Mouse (Mus musculus): ENCODE measurements around the gene Hmga2. TPM values are rescaled to one million over a fixed set of nuclear protein-coding genes. Genes with fewer than 3 reads are reported as not detected.

Gene Hmga2
- polyA plus RNA-seq (2015; fragmentation: Nextera tagmentation; extraction: Ambion mirVana), result 88.7 and 108 TPM in 2 replicates

GRCm38 (mm10) chr10:120475601-120476515, at the start of gene Hmga2:
Gene Hmga2 (minus strand): TSS chr10:120476469.
- H3K36me3 ChIP-seq, result 0 out of 2 replicates have a peak, but pooled peaks cover under 1% of the 10 kb centered on the region
- no peaks in the 10 kb centered on the region for H3K9me3 ChIP-seq
- WGBS, result 0% methylated on average over 92 of the region's 99 CpGs
- H3K4me1 ChIP-seq, result peaks cover 24% of the 10 kb centered on the region
- peak within 1 kb of the TSS; percentile 90 for H3K4me2 ChIP-seq (replicated peaks)
- no peaks in the 10 kb centered on the region for H3K27me3 ChIP-seq
- ATAC-seq (ENCODE audit: low FRiP score, low read depth), result peak; percentile 44
- peak within 1 kb of the TSS; percentile 97 for H3K27ac ChIP-seq
- H3K4me3 ChIP-seq, result peak within 1 kb of the TSS; percentile 94
- peak within 1 kb of the TSS; percentile 100 for H3K9ac ChIP-seq

- H3K27ac ChIP-seq, result no peak overlapping the region
- 79% methylated on average over 2 of the region's 2 CpGs for WGBS
- no peak overlapping the region for H3K4me3 ChIP-seq
- H3K9ac ChIP-seq, result no peak overlapping the region
- ATAC-seq (ENCODE audit: low FRiP score, low read depth), result no peak
- peaks cover 7% of the 10 kb centered on the region; the same call in 1 of the 2 replicates for H3K9me3 ChIP-seq
- H3K36me3 ChIP-seq, result no peaks in the 10 kb centered on the region
- H3K4me2 ChIP-seq (replicated peaks), result no peak overlapping the region
- peaks cover 13% of the 10 kb centered on the region; the same call in 1 of the 2 replicates for H3K4me1 ChIP-seq
- no peaks in the 10 kb centered on the region for H3K27me3 ChIP-seq
Measured at GRCm38 (mm10) chr10:120522959-120523358, 46.7 kb upstream of the Hmga2 start.

GRCm38 (mm10) chr10:120521912-120522575, 45.8 kb upstream of the Hmga2 start:
- no peak overlapping the region for H3K4me2 ChIP-seq (replicated peaks)

GRCm38 (mm10) chr10:120516311-120516710, 40.0 kb upstream of the Hmga2 start:
- Histone ChIP-seq H3K36me3 (no peaks in the 10 kb centered on the region), H3K4me2 (replicated peaks) (no peak overlapping the region), H3K9ac (no peak overlapping the region), H3K4me3 (no peak overlapping the region), H3K9me3 (peaks cover 7% of the 10 kb centered on the region; the same call in 1 of the 2 replicates), H3K27me3 (no peaks in the 10 kb centered on the region), H3K27ac (no peak overlapping the region), H3K4me1 (peaks cover 23% of the 10 kb centered on the region)
- WGBS, result 29% methylated on average over 8 of the region's 8 CpGs
- no peak for ATAC-seq (ENCODE audit: low FRiP score, low read depth)

More at GRCm38 (mm10) chr10:120521912-120522575, 45.8 kb upstream of the Hmga2 start:
- Histone ChIP-seq H3K27me3 (no peaks in the 10 kb centered on the region), H3K9ac (no peak overlapping the region), H3K4me3 (no peak overlapping the region), H3K4me1 (peaks cover 13% of the 10 kb centered on the region; the same call in 1 of the 2 replicates), H3K27ac (no peak overlapping the region), H3K36me3 (no peaks in the 10 kb centered on the region), H3K9me3 (peaks cover 7% of the 10 kb centered on the region; the same call in 1 of the 2 replicates)
- ATAC-seq (ENCODE audit: low FRiP score, low read depth), result no peak
- 88% methylated on average over 9 of the region's 9 CpGs for WGBS

GRCm38 (mm10) chr10:120513721-120514120, 37.5 kb upstream of the Hmga2 start:
- H3K27me3 ChIP-seq, result no peaks in the 10 kb centered on the region
- peaks cover 23% of the 10 kb centered on the region for H3K4me1 ChIP-seq
- WGBS, result 18% methylated on average over 9 of the region's 9 CpGs
- no peaks in the 10 kb centered on the region for H3K36me3 ChIP-seq
- no peak overlapping the region for H3K9ac ChIP-seq
- no peak for ATAC-seq (ENCODE audit: low FRiP score, low read depth)
- H3K27ac ChIP-seq, result no peak overlapping the region
- H3K4me3 ChIP-seq, result no peak overlapping the region
- 0 out of 2 replicates have a peak overlapping the region, but pooled peaks have one; percentile 0 for H3K4me2 ChIP-seq (replicated peaks)
- H3K9me3 ChIP-seq, result no peaks in the 10 kb centered on the region

GRCm38 (mm10) chr10:120512946-120513345, 36.7 kb upstream of the Hmga2 start:
- H3K27ac ChIP-seq, result no peak overlapping the region
- H3K27me3 ChIP-seq, result no peaks in the 10 kb centered on the region
- no peaks in the 10 kb centered on the region for H3K36me3 ChIP-seq
- no peaks in the 10 kb centered on the region for H3K9me3 ChIP-seq
- peaks cover 23% of the 10 kb centered on the region for H3K4me1 ChIP-seq
- H3K9ac ChIP-seq, result no peak overlapping the region
- no peak overlapping the region for H3K4me3 ChIP-seq
- 28% methylated on average over 4 of the region's 4 CpGs for WGBS
- H3K4me2 ChIP-seq (replicated peaks), result peak overlapping the region; percentile 23; the same call in 1 of the 2 replicates
- no peak for ATAC-seq (ENCODE audit: low FRiP score, low read depth)

DNA sequence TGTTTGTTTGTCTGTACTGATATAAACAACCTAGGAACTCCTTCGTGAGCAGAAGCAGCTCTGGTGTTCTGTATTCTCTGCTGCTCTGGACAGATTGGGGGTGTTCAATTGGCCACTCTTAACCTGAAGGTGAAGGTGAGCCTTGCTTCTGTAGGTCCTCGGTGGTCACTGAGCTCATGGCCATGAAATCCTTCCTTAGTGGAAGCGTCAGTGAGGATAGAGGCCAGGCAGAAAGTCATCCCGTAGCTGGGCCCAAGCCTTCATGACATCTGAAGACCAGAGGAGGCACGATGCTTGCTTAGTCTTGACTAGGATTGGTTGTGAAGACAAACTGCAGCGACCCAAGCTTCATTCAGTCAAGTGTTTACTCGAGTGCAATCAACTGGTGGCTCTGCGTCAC, 35.9 kb upstream of the Hmga2 start:
- no peak overlapping the region for H3K9ac ChIP-seq
- no peak for ATAC-seq (ENCODE audit: low FRiP score, low read depth)
- H3K4me1 ChIP-seq, result peaks cover 23% of the 10 kb centered on the region
- no peaks in the 10 kb centered on the region for H3K27me3 ChIP-seq
- H3K36me3 ChIP-seq, result no peaks in the 10 kb centered on the region
- H3K27ac ChIP-seq, result no peak overlapping the region
- no peak overlapping the region for H3K4me2 ChIP-seq (replicated peaks)
- H3K9me3 ChIP-seq, result no peaks in the 10 kb centered on the region
- no peak overlapping the region for H3K4me3 ChIP-seq
- 88% methylated on average over 8 of the region's 8 CpGs for WGBS

- no peaks in the 10 kb centered on the region for H3K4me1 ChIP-seq
- no peak for ATAC-seq (ENCODE audit: low FRiP score, low read depth)
- 87% methylated on average over 5 of the region's 5 CpGs for WGBS
- no peak overlapping the region for H3K4me3 ChIP-seq
- H3K9me3 ChIP-seq, result no peaks in the 10 kb centered on the region
- H3K27me3 ChIP-seq, result no peaks in the 10 kb centered on the region
- H3K9ac ChIP-seq, result no peak overlapping the region
- H3K36me3 ChIP-seq, result no peaks in the 10 kb centered on the region
- no peak overlapping the region for H3K27ac ChIP-seq
- H3K4me2 ChIP-seq (replicated peaks), result no peak overlapping the region
Measured at GRCm38 (mm10) chr10:120503959-120504358, 27.7 kb upstream of the Hmga2 start.

DNA sequence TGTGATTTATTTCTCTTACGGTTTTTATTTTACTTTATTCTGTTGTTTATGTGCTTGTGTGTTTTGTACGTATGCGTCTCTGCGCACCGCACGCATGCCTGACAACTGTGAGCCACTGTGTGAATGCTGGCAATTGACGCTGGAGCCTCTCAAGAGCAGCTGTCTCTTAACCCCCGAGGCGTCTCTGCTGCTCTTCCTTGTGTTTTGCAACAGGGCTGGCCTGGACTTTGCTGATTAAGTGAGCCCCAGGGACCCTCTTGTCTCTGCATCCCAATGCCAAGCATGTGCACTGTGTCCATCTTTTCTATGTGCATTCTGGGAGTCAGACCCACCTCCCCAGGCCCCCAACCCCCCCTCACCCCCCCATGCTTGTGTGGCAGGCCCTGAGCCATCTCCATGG, 24.5 kb upstream of the Hmga2 start:
- Histone ChIP-seq H3K27ac (no peak overlapping the region), H3K9me3 (no peaks in the 10 kb centered on the region), H3K4me1 (no peaks in the 10 kb centered on the region), H3K36me3 (no peaks in the 10 kb centered on the region), H3K4me3 (no peak overlapping the region), H3K4me2 (replicated peaks) (no peak overlapping the region), H3K9ac (no peak overlapping the region), H3K27me3 (no peaks in the 10 kb centered on the region)
- peak; percentile 28; the same call in 1 of the 2 replicates for ATAC-seq (ENCODE audit: low FRiP score, low read depth)
- 68% methylated on average over 9 of the region's 9 CpGs for WGBS

DNA sequence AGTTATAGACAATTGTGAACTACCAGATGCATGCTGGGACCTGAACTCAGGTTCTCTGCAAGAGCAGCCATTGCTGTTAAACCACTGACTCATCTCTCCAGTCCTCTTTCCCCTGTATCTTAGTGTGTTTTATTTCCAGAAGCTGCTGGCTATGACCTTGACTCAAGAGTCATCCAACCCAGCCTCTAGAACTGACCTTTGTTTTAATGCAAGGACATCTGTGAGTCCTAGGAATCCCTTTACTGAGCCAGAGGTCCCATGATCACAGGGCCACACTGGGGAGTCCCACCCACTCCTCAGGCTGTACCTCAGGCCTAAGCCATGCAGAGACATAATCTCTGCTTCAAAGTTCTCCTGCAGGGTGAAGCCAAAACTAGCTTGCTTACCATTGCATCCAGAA, 21.8 kb upstream of the Hmga2 start:
- ATAC-seq (ENCODE audit: low FRiP score, low read depth), result no peak

GRCm38 (mm10) chr10:120494653-120495052, 18.4 kb upstream of the Hmga2 start:
- Histone ChIP-seq H3K36me3 (no peaks in the 10 kb centered on the region), H3K4me2 (replicated peaks) (no peak overlapping the region), H3K27ac (no peak overlapping the region), H3K9ac (no peak overlapping the region), H3K9me3 (no peaks in the 10 kb centered on the region), H3K4me3 (no peak overlapping the region), H3K4me1 (peaks cover 5% of the 10 kb centered on the region; the same call in 1 of the 2 replicates), H3K27me3 (no peaks in the 10 kb centered on the region)
- no peak for ATAC-seq (ENCODE audit: low FRiP score, low read depth)
- WGBS, result 97% methylated on average over 1 of the region's 1 CpGs

More for the DNA sequence above, 21.8 kb upstream of the Hmga2 start:
- Histone ChIP-seq H3K9ac (no peak overlapping the region), H3K36me3 (no peaks in the 10 kb centered on the region), H3K4me2 (replicated peaks) (no peak overlapping the region), H3K4me3 (no peak overlapping the region), H3K4me1 (no peaks in the 10 kb centered on the region), H3K27me3 (no peaks in the 10 kb centered on the region), H3K27ac (no peak overlapping the region), H3K9me3 (no peaks in the 10 kb centered on the region)

GRCm38 (mm10) chr10:120491477-120491876, 15.2 kb upstream of the Hmga2 start:
- H3K4me1 ChIP-seq, result peaks cover 13% of the 10 kb centered on the region; the same call in 1 of the 2 replicates
- H3K36me3 ChIP-seq, result no peaks in the 10 kb centered on the region
- H3K4me3 ChIP-seq, result no peak overlapping the region
- no peak overlapping the region for H3K4me2 ChIP-seq (replicated peaks)
- H3K9ac ChIP-seq, result no peak overlapping the region
- peaks cover 11% of the 10 kb centered on the region; the same call in 1 of the 2 replicates for H3K9me3 ChIP-seq
- no peak for ATAC-seq (ENCODE audit: low FRiP score, low read depth)
- no peak overlapping the region for H3K27ac ChIP-seq
- WGBS, result 83% methylated on average over 5 of the region's 5 CpGs
- no peaks in the 10 kb centered on the region for H3K27me3 ChIP-seq

Measured in limb, embryonic 13.5 days (tissue).